Mouse (Mus musculus) gastrocnemius, adult 8-10 months (tissue): ENCODE measurements around the gene Kbtbd4. TPM values are rescaled to one million over a fixed set of nuclear protein-coding genes. Genes with fewer than 3 reads are reported as not detected.

Source experiments
- DNase-seq, 2 experiments: peaks; one replicate each; pipeline ENCODE4 v3.0.0; 2022; ENCODE audit warnings: low spot score in 2 of 2
- total RNA-seq, 4 experiments: library from RNA; stranded (reverse); gene quantifications; 2 replicates each; pipeline ENCODE4 v1.2.4; 2022

Kbtbd4 gene
- total RNA-seq, 4 experiments from 2014 or later: 17.9 to 24.0 (median 22.6) TPM

DNA sequence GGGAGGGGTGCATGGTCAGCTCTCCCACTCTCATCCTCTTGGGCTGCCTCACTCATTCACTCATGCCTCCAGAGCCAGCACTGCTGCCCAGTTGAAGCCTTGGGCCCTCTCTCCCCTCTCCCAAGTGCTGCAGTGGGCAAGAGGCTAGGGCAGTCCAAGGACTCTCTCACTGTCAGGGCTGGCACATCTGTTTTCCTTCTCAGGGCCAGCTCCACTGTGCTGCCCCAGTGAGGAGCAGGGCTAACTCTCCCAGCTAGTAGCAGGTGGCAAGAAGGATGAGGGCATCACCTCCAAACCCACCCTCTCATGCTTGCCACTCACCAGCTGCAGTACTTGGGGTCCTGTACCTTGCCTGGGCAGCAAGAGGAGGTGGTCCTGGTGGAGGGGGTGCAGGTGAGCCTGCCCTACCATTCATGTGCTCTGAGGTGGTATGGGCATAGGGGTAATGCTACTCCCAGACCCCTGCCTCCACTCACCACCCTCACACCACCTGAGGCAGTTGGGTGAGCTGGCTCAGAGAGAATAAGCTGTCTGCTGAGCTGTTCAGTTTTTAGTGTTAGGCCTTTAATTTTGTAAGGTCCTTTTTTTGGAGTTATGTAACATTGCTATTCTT is 46.1 kb downstream of the Kbtbd4 start:
- DNase-seq: no peak

GRCm38 (mm10) chr2:90953461-90953860 is 48.9 kb downstream of the Kbtbd4 start:
- no peak for DNase-seq

DNA sequence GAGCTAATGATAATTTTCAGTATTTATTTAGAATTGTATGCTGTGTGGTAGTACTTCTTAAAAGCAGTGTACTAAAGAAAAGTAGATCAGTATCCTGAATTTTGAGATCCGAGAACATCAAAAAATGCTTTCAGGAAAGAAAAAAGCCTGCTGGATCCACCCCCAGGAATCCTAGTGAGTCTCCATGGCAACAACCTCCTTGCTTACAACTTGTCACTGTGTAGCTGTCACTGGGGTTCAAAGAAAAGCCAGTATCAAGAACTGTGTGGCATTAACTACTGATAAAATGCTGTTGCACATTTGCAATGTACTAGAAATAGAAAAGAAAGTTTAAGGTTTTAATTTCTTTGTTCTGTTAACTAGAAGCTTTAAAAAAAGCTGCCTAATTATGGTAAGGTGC is 51.5 kb downstream of the Kbtbd4 start:
- DNase-seq: no peak

- DNase-seq: no peak
Measured at GRCm38 (mm10) chr2:90958856-90959255, 54.3 kb downstream of the Kbtbd4 start.

DNA sequence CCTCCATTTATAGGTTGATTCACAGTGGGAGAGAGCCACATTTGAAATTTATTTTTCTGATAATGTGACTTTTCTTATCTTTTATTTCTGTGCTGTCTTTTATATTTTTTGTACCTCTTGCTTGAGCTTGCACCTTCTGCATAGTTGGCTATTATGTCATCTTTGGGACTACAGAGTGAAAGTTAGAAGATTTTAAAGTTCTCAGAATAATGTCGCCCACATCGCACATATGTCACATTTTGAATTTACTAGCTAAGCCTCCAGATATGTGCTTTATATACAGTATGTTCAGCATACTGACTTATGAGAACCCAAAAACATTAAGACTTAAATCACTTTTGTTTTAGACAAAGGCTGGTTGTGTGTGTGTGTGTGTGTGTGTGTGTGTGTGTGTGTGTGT is 55.5 kb downstream of the Kbtbd4 start:
- DNase-seq: no peak

Other genes with a start within 250 kb of the Kbtbd4 start
- 10 to 100 TPM in 3 of 4 experiments, 1 to 10 TPM in 1; 7.2 to 15.4 (median 13.1) TPM for gene Nup160, start 227.5 kb upstream of the Kbtbd4 start, total RNA-seq
- gene Fnbp4, start 159.4 kb upstream of the Kbtbd4 start, total RNA-seq: 10 to 100 TPM in 1 of 4 experiments, 1 to 10 TPM in 3; 7.4 to 11.1 (median 9.7) TPM
- gene Agbl2, start 122.0 kb upstream of the Kbtbd4 start, total RNA-seq: under 1 TPM; 0.13 to 0.29 (median 0.15) TPM
- 100 to 1,000 TPM; 151 to 157 (median 154) TPM for gene Mtch2, start 57.6 kb upstream of the Kbtbd4 start, total RNA-seq
- 1 to 10 TPM; 7.6 to 9.8 (median 8.5) TPM for gene C1qtnf4, start 18.9 kb upstream of the Kbtbd4 start, total RNA-seq
- gene Ndufs3, start 87 bp downstream of the Kbtbd4 start, total RNA-seq: 100 to 1,000 TPM; 495 to 615 (median 547) TPM
- gene Celf1, start 35.6 kb downstream of the Kbtbd4 start, total RNA-seq: 10 to 100 TPM; 50.7 to 66.2 (median 63.7) TPM
- 10 to 100 TPM; 28.6 to 33.9 (median 30.9) TPM for gene Rapsn, start 130.9 kb downstream of the Kbtbd4 start, total RNA-seq
- 100 to 1,000 TPM; 199 to 280 (median 234) TPM for gene Psmc3, start 149.3 kb downstream of the Kbtbd4 start, total RNA-seq
- gene Slc39a13, start 165.7 kb downstream of the Kbtbd4 start, total RNA-seq: 10 to 100 TPM; 19.9 to 21.4 (median 20.9) TPM
- under 1 TPM in 3 of 4 experiments, not detected in 1; 0.40 to 0.56 (median 0.44) TPM for gene Spi1, start 177.7 kb downstream of the Kbtbd4 start, total RNA-seq
- under 1 TPM; 0.29 to 0.36 (median 0.31) TPM for gene Mybpc3, start 213.4 kb downstream of the Kbtbd4 start, total RNA-seq